Mouse (Mus musculus) layer of hippocampus, adult 9-11 months (tissue): ENCODE measurements around the gene Sumo1.
"Not testable (repeated sequence)": the region's sequence is repeated elsewhere in the genome, so short reads cannot be mapped to it uniquely, and the experiment has no call there.

Source experiments
- DNase-seq: peaks from one replicate; pipeline ENCODE4 v3.0.0; 2022

Gene Sumo1

GRCm38 (mm10) chr1:59670641-59671168, at the start of gene Sumo1:
Gene Sumo1, minus strand, starts transcription at chr1:59670834.
- peak; percentile 92 for DNase-seq

- DNase-seq, result no peak
Measured at GRCm38 (mm10) chr1:59719900-59720299, 49.3 kb upstream of the Sumo1 start.

- DNase-seq, result no peak
Measured at GRCm38 (mm10) chr1:59701766-59702165, 31.1 kb upstream of the Sumo1 start.

- DNase-seq, result no peak
Measured at GRCm38 (mm10) chr1:59698207-59698606, 27.6 kb upstream of the Sumo1 start.

- DNase-seq, result no peak
Measured at GRCm38 (mm10) chr1:59697751-59698150, 27.1 kb upstream of the Sumo1 start.

- DNase-seq, result no peak
Measured at GRCm38 (mm10) chr1:59690467-59690866, 19.8 kb upstream of the Sumo1 start.

- no peak for DNase-seq
Measured at GRCm38 (mm10) chr1:59687493-59687892, 16.9 kb upstream of the Sumo1 start.

- peak; percentile 95 for DNase-seq
Measured at GRCm38 (mm10) chr1:59684819-59685755, 14.5 kb upstream of the Sumo1 start, which contains the start of gene Nop58. Gene Nop58, plus strand, starts transcription at chr1:59684971.

GRCm38 (mm10) chr1:59683926-59684818, 13.5 kb upstream of the Sumo1 start:
- peak; percentile 11 for DNase-seq

GRCm38 (mm10) chr1:59673661-59674060, 3.0 kb upstream of the Sumo1 start:
- DNase-seq, result no peak

- DNase-seq, result no peak
Measured at GRCm38 (mm10) chr1:59669962-59670630, 538 bp downstream of the Sumo1 start.

- DNase-seq, result no peak
Measured at GRCm38 (mm10) chr1:59668871-59669270, 1.8 kb downstream of the Sumo1 start.

- DNase-seq, result no peak
Measured at GRCm38 (mm10) chr1:59663456-59664135, 7.0 kb downstream of the Sumo1 start.

- DNase-seq, result no peak
Measured at GRCm38 (mm10) chr1:59656244-59657171, 14.1 kb downstream of the Sumo1 start.

GRCm38 (mm10) chr1:59653243-59653911, 17.3 kb downstream of the Sumo1 start:
- no peak for DNase-seq

GRCm38 (mm10) chr1:59651201-59651819, 19.3 kb downstream of the Sumo1 start:
- no peak for DNase-seq

- DNase-seq, result not testable (repeated sequence)
Measured at GRCm38 (mm10) chr1:59646502-59646901, 24.1 kb downstream of the Sumo1 start.

- no peak for DNase-seq
Measured at GRCm38 (mm10) chr1:59642488-59642887, 28.1 kb downstream of the Sumo1 start.

GRCm38 (mm10) chr1:59638371-59638770, 32.3 kb downstream of the Sumo1 start:
- DNase-seq, result no peak

GRCm38 (mm10) chr1:59636349-59636748, 34.3 kb downstream of the Sumo1 start:
- no peak for DNase-seq
